Mouse (Mus musculus) hindbrain, embryonic 14.5 days (tissue): ENCODE measurements at regions not wholly inside any gene's neighbourhood (a gene's known extent, or its start where the extent isn't known, plus 50 kb on each side); places are given as distances from the start of the nearest gene placed in this dataset.
A peak's percentile ranks its signal among the peaks of the same experiment; 100 is the strongest.

ENCODE experiments used
- ATAC-seq: fragments of 200-750 bp; cut with Nextera tagmentation; 2 replicates; pipeline ENCODE4 v1.8.0; 2017; ENCODE audit warnings: moderate number of reproducible peaks, mild to moderate bottlenecking, moderate TSS enrichment, moderate library complexity; ENCODE audit not compliant: low FRiP score
- DNase-seq: peaks from one replicate; pipeline ENCODE4 v3.0.0-alpha.2; 2015; ENCODE audit warnings: low spot score
- H3K27ac ChIP-seq: fragments of 300-500 bp; sonication (generic); 2 replicates; pipeline ENCODE4 v1.5.1; 2014; ENCODE audit warnings: mild to moderate bottlenecking, moderate library complexity
- H3K27me3 ChIP-seq: fragments of 300-500 bp; sonication (generic); 2 replicates; pipeline ENCODE4 v1.6.1; 2014; ENCODE audit warnings: mild to moderate bottlenecking, low read length, mixed read lengths; ENCODE audit not compliant: control insufficient read depth, insufficient read depth
- H3K36me3 ChIP-seq: fragments of 300-500 bp; sonication (generic); replicated peaks from 2 replicates; pipeline ENCODE4 v1.6.1; 2014; ENCODE audit not compliant: control insufficient read depth, insufficient read depth
- H3K4me1 ChIP-seq: fragments of 300-500 bp; sonication (generic); replicated peaks from 2 replicates; pipeline ENCODE4 v1.6.1; 2014; ENCODE audit warnings: antibody characterized with exemption, low read length, mixed read lengths; ENCODE audit not compliant: control insufficient read depth, insufficient read depth
- H3K4me2 ChIP-seq: fragments of 300-500 bp; sonication (generic); replicated peaks from 2 replicates; pipeline ENCODE4 v1.6.1; 2014; ENCODE audit warnings: mild to moderate bottlenecking, moderate library complexity
- H3K4me3 ChIP-seq: fragments of 300-500 bp; sonication (generic); replicated peaks from 2 replicates; pipeline ENCODE4 v1.5.1; 2014; ENCODE audit warnings: mild to moderate bottlenecking, low read length
- H3K9ac ChIP-seq: fragments of 300-500 bp; sonication (generic); 2 replicates; pipeline ENCODE4 v1.6.1; 2014
- H3K9me3 ChIP-seq: fragments of 300-500 bp; sonication (generic); 2 replicates; pipeline ENCODE4 v1.6.1; 2016; ENCODE audit warnings: low read length; ENCODE audit not compliant: control insufficient read depth
- WGBS: fragments of 180-500 bp; shearing (Covaris S2); extraction: QIAGEN DNeasy Blood & Tissue Kit; methylation state at CpG from one replicate; pipeline ENCODE4 v1.1.7; 2014; 5-methylcytosine and 5-hydroxymethylcytosine counted together

GRCm38 (mm10) chr1:138371474-138371873 is 97.9 kb downstream of the Atp6v1g3 start:
- Histone ChIP-seq H3K36me3 (no peaks in the 10 kb centered on the region), H3K9me3 (no peaks in the 10 kb centered on the region)
- 91% methylated on average over 1 of the region's 1 CpGs for WGBS

GRCm38 (mm10) chr1:138384146-138384545 is 110.6 kb downstream of the Atp6v1g3 start:
- no peaks in the 10 kb centered on the region for H3K9me3 ChIP-seq
- H3K27ac ChIP-seq, result no peak overlapping the region
- 0 out of 2 replicates have a peak, but pooled peaks cover 3% of the 10 kb centered on the region for H3K4me1 ChIP-seq
- ATAC-seq (no peak), DNase-seq (no peak)
- 86% methylated on average over 3 of the region's 3 CpGs for WGBS
- H3K27me3 ChIP-seq, result no peaks in the 10 kb centered on the region
- no peak overlapping the region for H3K4me3 ChIP-seq
- H3K36me3 ChIP-seq, result no peaks in the 10 kb centered on the region
- H3K9ac ChIP-seq, result no peak overlapping the region
- no peak overlapping the region for H3K4me2 ChIP-seq

More at GRCm38 (mm10) chr1:138371474-138371873, 97.9 kb downstream of the Atp6v1g3 start:
- Histone ChIP-seq H3K9ac (no peak overlapping the region), H3K27ac (no peak overlapping the region), H3K4me2 (no peak overlapping the region), H3K4me3 (no peak overlapping the region), H3K4me1 (no peaks in the 10 kb centered on the region), H3K27me3 (no peaks in the 10 kb centered on the region)
- ATAC-seq (no peak), DNase-seq (no peak)

DNA sequence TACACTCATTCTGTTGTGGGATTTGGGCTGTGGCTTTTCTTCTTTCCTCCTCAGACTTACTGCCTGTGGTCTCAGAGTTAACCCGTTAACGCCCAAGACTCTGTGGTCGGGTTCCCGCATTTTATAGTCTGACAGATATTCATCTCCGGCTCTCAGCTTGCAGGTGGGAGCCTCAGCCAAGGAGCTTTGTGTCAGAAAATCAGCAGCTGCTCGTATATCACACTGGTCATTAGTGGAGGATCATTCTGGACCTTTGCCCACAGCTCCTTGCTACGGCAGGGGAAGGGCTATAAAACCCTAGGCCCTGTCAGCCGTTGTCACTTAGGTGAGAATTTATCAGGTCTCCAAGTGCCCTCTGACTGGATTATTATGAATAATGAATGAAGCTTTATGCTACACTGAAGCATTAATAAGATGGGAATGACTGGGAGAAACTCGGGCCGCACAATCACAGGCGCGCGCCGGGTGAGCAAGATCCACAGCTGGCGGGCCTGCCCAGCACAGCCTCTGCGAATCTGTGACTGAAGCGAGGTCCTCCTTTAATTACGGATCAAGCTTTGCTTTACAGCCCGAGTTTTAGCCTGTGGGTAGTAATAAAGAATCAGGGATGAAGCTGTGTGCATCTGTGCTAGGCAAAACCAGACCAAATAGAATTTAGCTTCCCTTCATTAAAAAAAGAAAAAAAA is 111.8 kb downstream of the Atp6v1g3 start:
- Histone ChIP-seq H3K4me1 (0 out of 2 replicates have a peak, but pooled peaks cover 3% of the 10 kb centered on the region), H3K27ac (peak overlapping the region; percentile 67), H3K9me3 (no peaks in the 10 kb centered on the region), H3K27me3 (no peaks in the 10 kb centered on the region), H3K36me3 (no peaks in the 10 kb centered on the region), H3K4me3 (no peak overlapping the region), H3K4me2 (peak overlapping the region; percentile 35), H3K9ac (peak overlapping the region; percentile 9)
- peak; percentile 50 for DNase-seq
- ATAC-seq, result peak; percentile 88
- 23% methylated on average over 19 of the region's 19 CpGs for WGBS

GRCm38 (mm10) chr1:138386001-138386400 is 112.5 kb downstream of the Atp6v1g3 start:
- ATAC-seq (no peak), DNase-seq (no peak)
- no peaks in the 10 kb centered on the region for H3K27me3 ChIP-seq
- peak overlapping the region; percentile 56; the same call in 1 of the 2 replicates for H3K27ac ChIP-seq
- H3K36me3 ChIP-seq, result no peaks in the 10 kb centered on the region
- 51% methylated on average over 5 of the region's 5 CpGs for WGBS
- H3K4me1 ChIP-seq, result 0 out of 2 replicates have a peak, but pooled peaks cover 3% of the 10 kb centered on the region
- H3K9me3 ChIP-seq, result no peaks in the 10 kb centered on the region
- H3K4me2 ChIP-seq, result 0 out of 2 replicates have a peak overlapping the region, but pooled peaks have one; percentile 35
- no peak overlapping the region for H3K4me3 ChIP-seq
- no peak overlapping the region for H3K9ac ChIP-seq

GRCm38 (mm10) chr1:138388634-138389033 is 115.1 kb downstream of the Atp6v1g3 start:
- ATAC-seq, result no peak
- Histone ChIP-seq H3K27me3 (no peaks in the 10 kb centered on the region), H3K9me3 (no peaks in the 10 kb centered on the region), H3K9ac (no peak overlapping the region), H3K36me3 (no peaks in the 10 kb centered on the region), H3K4me1 (0 out of 2 replicates have a peak, but pooled peaks cover 3% of the 10 kb centered on the region), H3K4me3 (no peak overlapping the region), H3K4me2 (no peak overlapping the region), H3K27ac (no peak overlapping the region)
- DNase-seq, result peak; percentile 41
- WGBS, result 83% methylated on average over 8 of the region's 8 CpGs

DNA sequence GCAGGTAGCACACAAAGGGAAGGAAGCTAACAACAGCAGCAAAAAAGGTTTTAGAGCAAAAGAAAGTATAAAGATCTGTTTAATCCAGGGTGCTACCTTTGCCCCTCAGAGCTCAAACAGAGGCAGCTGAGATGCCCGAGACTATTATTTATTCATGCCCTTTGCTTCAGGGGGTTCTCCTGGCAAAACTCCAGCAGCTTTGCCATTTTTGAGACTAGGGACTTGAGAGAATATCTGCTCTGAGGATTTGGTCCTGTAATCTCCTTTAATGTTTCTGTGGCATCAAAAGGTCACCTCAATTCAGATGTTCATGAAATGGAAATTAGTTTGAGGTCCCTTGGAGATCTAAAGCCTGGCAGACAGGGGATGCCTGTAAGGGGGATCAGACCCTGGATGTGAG is 116.1 kb downstream of the Atp6v1g3 start:
- no peak for ATAC-seq
- no peaks in the 10 kb centered on the region for H3K9me3 ChIP-seq
- H3K27ac ChIP-seq, result no peak overlapping the region
- H3K9ac ChIP-seq, result no peak overlapping the region
- 0 out of 2 replicates have a peak, but pooled peaks cover 3% of the 10 kb centered on the region for H3K4me1 ChIP-seq
- no peak for DNase-seq
- H3K4me3 ChIP-seq, result no peak overlapping the region
- no peaks in the 10 kb centered on the region for H3K27me3 ChIP-seq
- no peaks in the 10 kb centered on the region for H3K36me3 ChIP-seq
- 58% methylated on average over 1 of the region's 1 CpGs for WGBS
- H3K4me2 ChIP-seq, result no peak overlapping the region

GRCm38 (mm10) chr1:138418610-138419009 is 145.1 kb downstream of the Atp6v1g3 start:
- Histone ChIP-seq H3K9ac (no peak overlapping the region), H3K27me3 (no peaks in the 10 kb centered on the region), H3K4me1 (no peaks in the 10 kb centered on the region), H3K4me3 (no peak overlapping the region), H3K36me3 (no peaks in the 10 kb centered on the region), H3K4me2 (no peak overlapping the region), H3K27ac (no peak overlapping the region), H3K9me3 (no peaks in the 10 kb centered on the region)
- WGBS, result 71% methylated on average over 3 of the region's 3 CpGs
- DNase-seq (no peak), ATAC-seq (no peak)

DNA sequence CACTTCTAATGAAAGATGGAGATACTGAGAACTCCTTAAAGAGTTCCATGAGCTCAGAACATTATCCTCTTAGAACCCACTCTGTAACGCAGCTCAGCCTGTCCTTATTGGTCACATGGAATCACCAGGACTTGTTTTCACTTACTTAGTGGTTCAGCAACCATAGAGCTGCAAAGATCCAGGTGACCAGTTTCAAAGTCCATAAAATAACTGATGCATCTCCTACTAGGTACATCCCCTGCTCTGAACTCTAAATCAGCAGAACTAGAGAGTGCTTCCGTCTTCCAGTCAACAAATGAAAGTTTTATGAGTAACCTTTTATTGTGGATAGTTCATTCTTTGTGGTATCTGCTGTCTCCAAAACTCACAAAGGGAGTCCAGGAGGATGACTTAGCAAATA is 153.9 kb downstream of the Atp6v1g3 start:
- H3K27ac ChIP-seq, result no peak overlapping the region
- no peak for DNase-seq
- no peak overlapping the region for H3K9ac ChIP-seq
- no peak overlapping the region for H3K4me3 ChIP-seq
- no peaks in the 10 kb centered on the region for H3K36me3 ChIP-seq
- H3K4me1 ChIP-seq, result no peaks in the 10 kb centered on the region
- no peak for ATAC-seq
- H3K4me2 ChIP-seq, result no peak overlapping the region
- H3K9me3 ChIP-seq, result no peaks in the 10 kb centered on the region
- 91% methylated on average over 2 of the region's 2 CpGs for WGBS
- no peaks in the 10 kb centered on the region for H3K27me3 ChIP-seq
